Mouse (Mus musculus): Measurements from ENCODE around the gene Cyp4x1. TPM values are rescaled to one million over a fixed set of nuclear protein-coding genes. Genes with fewer than 3 reads are reported as not detected.

The Cyp4x1 gene
- polyA plus RNA-seq, 1 experiment from 2014 or later: 10.3 TPM

- Histone ChIP-seq H3K27me3 (replicated peaks) (no peaks in the 10 kb centered on the region), H3K27ac (replicated peaks) (no peak overlapping the region), H3K4me1 (no peaks in the 10 kb centered on the region), H3K4me2 (no peak overlapping the region), H3K9me3 (replicated peaks) (no peaks in the 10 kb centered on the region), H3K4me3 (replicated peaks) (no peak overlapping the region), H3K9ac (replicated peaks) (no peak overlapping the region), H3K36me3 (no peaks in the 10 kb centered on the region)
- no peak for ATAC-seq (ENCODE audit: low FRiP score)
- WGBS: 26% methylated on average over 5 of the region's 5 CpGs
These were observed 20.8 kb downstream of the Cyp4x1 start for GRCm38 (mm10) chr4:115113266-115113665.

GRCm38 (mm10) chr4:115111167-115111566 is 22.9 kb downstream of the Cyp4x1 start:
- Histone ChIP-seq H3K4me3 (replicated peaks) (no peak overlapping the region), H3K4me2 (no peak overlapping the region), H3K9me3 (replicated peaks) (no peaks in the 10 kb centered on the region), H3K9ac (replicated peaks) (no peak overlapping the region), H3K27ac (replicated peaks) (no peak overlapping the region), H3K4me1 (no peaks in the 10 kb centered on the region), H3K27me3 (replicated peaks) (no peaks in the 10 kb centered on the region), H3K36me3 (no peaks in the 10 kb centered on the region)
- no peak for ATAC-seq (ENCODE audit: low FRiP score)
- WGBS: 83% methylated on average over 2 of the region's 2 CpGs

GRCm38 (mm10) chr4:115103510-115103909 is 30.6 kb downstream of the Cyp4x1 start:
- WGBS: 73% methylated on average over 4 of the region's 4 CpGs

GRCm38 (mm10) chr4:115101682-115102081 is 32.4 kb downstream of the Cyp4x1 start:
- Histone ChIP-seq H3K27me3 (replicated peaks) (peaks cover 30% of the 10 kb centered on the region), H3K36me3 (no peaks in the 10 kb centered on the region), H3K4me1 (peaks cover 5% of the 10 kb centered on the region), H3K9ac (replicated peaks) (no peak overlapping the region), H3K9me3 (replicated peaks) (no peaks in the 10 kb centered on the region), H3K4me2 (0 out of 2 replicates have a peak overlapping the region, but pooled peaks have one; percentile 17), H3K27ac (replicated peaks) (no peak overlapping the region), H3K4me3 (replicated peaks) (no peak overlapping the region)
- peak; percentile 78 for ATAC-seq (ENCODE audit: low FRiP score)
- WGBS: 45% methylated on average over 6 of the region's 6 CpGs

More at GRCm38 (mm10) chr4:115103510-115103909, 30.6 kb downstream of the Cyp4x1 start:
- Histone ChIP-seq H3K27me3 (replicated peaks) (peaks cover 15% of the 10 kb centered on the region; the same call in 1 of the 2 replicates), H3K9me3 (replicated peaks) (no peaks in the 10 kb centered on the region), H3K4me3 (replicated peaks) (no peak overlapping the region), H3K27ac (replicated peaks) (no peak overlapping the region), H3K4me1 (no peaks in the 10 kb centered on the region), H3K36me3 (no peaks in the 10 kb centered on the region), H3K4me2 (no peak overlapping the region), H3K9ac (replicated peaks) (no peak overlapping the region)
- no peak for ATAC-seq (ENCODE audit: low FRiP score)

- ATAC-seq (ENCODE audit: low FRiP score): peak; percentile 63
- Histone ChIP-seq H3K4me2 (peak overlapping the region; percentile 93), H3K9ac (replicated peaks) (0 out of 2 replicates have a peak overlapping the region, but pooled peaks have one; percentile 15)
These were observed 37.0 kb downstream of the Cyp4x1 start for GRCm38 (mm10) chr4:115097146-115097496.

GRCm38 (mm10) chr4:115096435-115097145 is 37.5 kb downstream of the Cyp4x1 start:
- Histone ChIP-seq H3K9me3 (replicated peaks) (no peaks in the 10 kb centered on the region), H3K4me1 (peaks cover 17% of the 10 kb centered on the region), H3K4me2 (peak overlapping the region; percentile 93), H3K9ac (replicated peaks) (0 out of 2 replicates have a peak overlapping the region, but pooled peaks have one; percentile 15), H3K36me3 (no peaks in the 10 kb centered on the region), H3K4me3 (replicated peaks) (peak overlapping the region; percentile 18), H3K27me3 (replicated peaks) (peaks cover 60% of the 10 kb centered on the region), H3K27ac (replicated peaks) (no peak overlapping the region)
- 19% methylated on average over 11 of the region's 11 CpGs for WGBS
- ATAC-seq (ENCODE audit: low FRiP score): peak; percentile 51

More at GRCm38 (mm10) chr4:115097146-115097496, 37.0 kb downstream of the Cyp4x1 start:
- Histone ChIP-seq H3K9me3 (replicated peaks) (no peaks in the 10 kb centered on the region), H3K4me3 (replicated peaks) (peak overlapping the region; percentile 18), H3K27ac (replicated peaks) (no peak overlapping the region), H3K4me1 (peaks cover 17% of the 10 kb centered on the region), H3K36me3 (no peaks in the 10 kb centered on the region), H3K27me3 (replicated peaks) (peaks cover 60% of the 10 kb centered on the region)
- under 1% methylated on average over 6 of the region's 6 CpGs for WGBS

GRCm38 (mm10) chr4:115095671-115096434 is 38.2 kb downstream of the Cyp4x1 start:
- H3K4me2 ChIP-seq: peak overlapping the region; percentile 93
- no peaks in the 10 kb centered on the region for H3K9me3 ChIP-seq (replicated peaks)
- no peak overlapping the region for H3K27ac ChIP-seq (replicated peaks)
- H3K36me3 ChIP-seq: no peaks in the 10 kb centered on the region
- H3K9ac ChIP-seq (replicated peaks): peak overlapping the region; percentile 56
- peaks cover 17% of the 10 kb centered on the region for H3K4me1 ChIP-seq
- WGBS: under 1% methylated on average over 31 of the region's 31 CpGs
- peak overlapping the region; percentile 45 for H3K4me3 ChIP-seq (replicated peaks)
- H3K27me3 ChIP-seq (replicated peaks): peaks cover 56% of the 10 kb centered on the region
- peak; percentile 57 for ATAC-seq (ENCODE audit: low FRiP score)

- no peak overlapping the region for H3K27ac ChIP-seq (replicated peaks)
- no peak overlapping the region for H3K4me3 ChIP-seq (replicated peaks)
- 86% methylated on average over 2 of the region's 2 CpGs for WGBS
- H3K27me3 ChIP-seq (replicated peaks): peaks cover 55% of the 10 kb centered on the region
- H3K9ac ChIP-seq (replicated peaks): no peak overlapping the region
- H3K4me2 ChIP-seq: no peak overlapping the region
- H3K36me3 ChIP-seq: no peaks in the 10 kb centered on the region
- peaks cover 17% of the 10 kb centered on the region for H3K4me1 ChIP-seq
- ATAC-seq (ENCODE audit: low FRiP score): no peak
- no peaks in the 10 kb centered on the region for H3K9me3 ChIP-seq (replicated peaks)
These were observed 40.0 kb downstream of the Cyp4x1 start for GRCm38 (mm10) chr4:115094056-115094455.

- no peak overlapping the region for H3K4me3 ChIP-seq (replicated peaks)
- peaks cover 58% of the 10 kb centered on the region for H3K27me3 ChIP-seq (replicated peaks)
- H3K4me2 ChIP-seq: no peak overlapping the region
- ATAC-seq (ENCODE audit: low FRiP score): no peak
- H3K4me1 ChIP-seq: peaks cover 17% of the 10 kb centered on the region
- H3K9me3 ChIP-seq (replicated peaks): no peaks in the 10 kb centered on the region
- no peak overlapping the region for H3K27ac ChIP-seq (replicated peaks)
- no peak overlapping the region for H3K9ac ChIP-seq (replicated peaks)
- H3K36me3 ChIP-seq: no peaks in the 10 kb centered on the region
- WGBS: 80% methylated on average over 4 of the region's 4 CpGs
These were observed 40.7 kb downstream of the Cyp4x1 start for GRCm38 (mm10) chr4:115093331-115093864.

- no peaks in the 10 kb centered on the region for H3K36me3 ChIP-seq
- peaks cover 62% of the 10 kb centered on the region for H3K27me3 ChIP-seq (replicated peaks)
- no peak for ATAC-seq (ENCODE audit: low FRiP score)
- H3K27ac ChIP-seq (replicated peaks): no peak overlapping the region
- H3K4me2 ChIP-seq: no peak overlapping the region
- peaks cover 13% of the 10 kb centered on the region for H3K4me1 ChIP-seq
- H3K9ac ChIP-seq (replicated peaks): no peak overlapping the region
- WGBS: 87% methylated on average over 3 of the region's 3 CpGs
- no peak overlapping the region for H3K4me3 ChIP-seq (replicated peaks)
- no peaks in the 10 kb centered on the region for H3K9me3 ChIP-seq (replicated peaks)
These were observed 42.3 kb downstream of the Cyp4x1 start for GRCm38 (mm10) chr4:115091806-115092205.

- Histone ChIP-seq H3K27ac (replicated peaks) (no peak overlapping the region), H3K27me3 (replicated peaks) (peaks cover 57% of the 10 kb centered on the region), H3K9me3 (replicated peaks) (no peaks in the 10 kb centered on the region), H3K4me2 (no peak overlapping the region), H3K4me1 (peaks cover 3% of the 10 kb centered on the region), H3K9ac (replicated peaks) (no peak overlapping the region), H3K36me3 (no peaks in the 10 kb centered on the region), H3K4me3 (replicated peaks) (no peak overlapping the region)
- 63% methylated on average over 2 of the region's 2 CpGs for WGBS
- no peak for ATAC-seq (ENCODE audit: low FRiP score)
These were observed 43.5 kb downstream of the Cyp4x1 start for GRCm38 (mm10) chr4:115090592-115090991.

All from neural tube, embryonic 15.5 days (tissue).